ENCODE assay signal across 21 mouse cellular contexts in the genomic region with DNA sequence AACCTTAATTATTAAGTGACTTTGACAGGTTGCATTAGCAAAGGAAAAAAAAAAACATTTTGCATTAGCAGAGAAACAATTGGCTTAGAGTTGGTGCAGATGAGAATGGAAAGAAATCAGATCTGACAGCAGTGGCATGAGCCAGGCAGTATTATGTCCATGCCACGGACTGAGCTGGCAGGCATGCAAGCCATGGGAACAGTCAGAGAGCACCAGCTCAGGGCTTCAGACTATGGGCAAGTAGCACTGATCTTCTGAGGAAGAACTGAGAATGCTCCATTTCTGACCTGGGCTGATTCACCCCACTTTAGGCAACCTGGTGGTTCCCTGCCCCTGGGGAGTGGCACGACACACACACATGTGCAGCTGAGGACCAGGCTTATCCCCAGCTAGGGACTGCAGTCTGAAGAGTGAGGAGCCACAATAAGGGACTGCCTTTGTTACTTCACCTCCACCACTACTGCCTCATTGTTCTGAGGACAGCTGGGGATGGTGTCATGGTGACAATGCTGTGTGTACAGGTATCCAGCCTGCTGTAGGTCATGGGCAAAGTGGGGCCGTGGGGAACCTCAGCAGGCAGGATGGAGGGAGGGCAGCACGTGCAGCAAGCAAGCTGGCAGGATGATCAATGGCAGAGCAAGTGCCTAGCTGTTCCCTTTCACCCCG.
DNase-seq lines count a peak whose midpoint lies in the region; ATAC-seq lines count a peak whose summit lies in the region.
"Had no signal": no experiment of that assay in that cellular context is flagged by ENCODE, and none has a peak within 500 bp of the region (broad histone marks: within the 10 kb centered on the region; RNA-seq: fewer than 3 reads in every experiment).

No protein-coding gene starts in this region.

- no peaks in the 10 kb centered on the region for H3K27me3 ChIP-seq in midbrain, embryonic 11.5 days (ENCODE audit: control insufficient read depth, insufficient read depth, low read length)
- H3K27me3 ChIP-seq in midbrain, embryonic 15.5 days (replicated peaks): no peaks in the 10 kb centered on the region
- no peaks in the 10 kb centered on the region for H3K27me3 ChIP-seq in hindbrain, embryonic 13.5 days
- H3K27me3 ChIP-seq in neural tube, embryonic 14.5 days (ENCODE audit: control insufficient read depth, insufficient read depth, low read length): no peaks in the 10 kb centered on the region
- H3K27me3 ChIP-seq: embryonic facial prominence, embryonic 15.5 days; limb, embryonic 13.5 days; liver, embryonic 12.5 days had no signal

- no peak for ATAC-seq in cerebellum, adult (ENCODE audit: insufficient number of reproducible peaks, low FRiP score, low TSS enrichment)
- peak; percentile 53; the same call in 1 of the 2 replicates for ATAC-seq in midbrain, embryonic 11.5 days (ENCODE audit: low FRiP score)
- no peak; the same call in 1 of the 2 replicates for ATAC-seq in midbrain, embryonic 15.5 days (replicated peaks)
- ATAC-seq in hindbrain, embryonic 13.5 days (ENCODE audit: low FRiP score): peak; percentile 59; the same call in 1 of the 2 replicates
- peak; percentile 49; the same call in 1 of the 2 replicates for ATAC-seq in neural tube, embryonic 14.5 days (ENCODE audit: low read depth)
- ATAC-seq: forebrain, embryonic 14.5 days; intestine, embryonic 16.5 days; liver, embryonic 12.5 days had no signal

- H3K27ac ChIP-seq in midbrain, embryonic 11.5 days (ENCODE audit: low read depth, low read length): no peak overlapping the region
- no peak overlapping the region for H3K27ac ChIP-seq in midbrain, embryonic 15.5 days
- H3K27ac ChIP-seq in hindbrain, embryonic 13.5 days: no peak overlapping the region
- H3K27ac ChIP-seq in neural tube, embryonic 14.5 days (ENCODE audit: low read depth, low read length): no peak overlapping the region
- H3K27ac ChIP-seq: embryonic facial prominence, embryonic 15.5 days; heart, embryonic 10.5 days; limb, embryonic 13.5 days; liver, embryonic 12.5 days had no signal

- H3K9ac ChIP-seq in midbrain, embryonic 11.5 days (ENCODE audit: low read length): no peak overlapping the region
- H3K9ac ChIP-seq in midbrain, embryonic 15.5 days: no peak overlapping the region
- H3K9ac ChIP-seq in hindbrain, embryonic 13.5 days: no peak overlapping the region
- no peak overlapping the region for H3K9ac ChIP-seq in neural tube, embryonic 14.5 days (replicated peaks; ENCODE audit: low read depth, low read length)
- H3K9ac ChIP-seq: embryonic facial prominence, embryonic 15.5 days; limb, embryonic 13.5 days; liver, embryonic 12.5 days had no signal

- peak; percentile 47 to 51 for DNase-seq in cerebellum, postnatal 10 days
- DNase-seq in midbrain, embryonic 11.5 days (ENCODE audit: low spot score, missing footprints): no peak
- no peak for DNase-seq in ovary, postnatal 14 days (ENCODE audit: low spot score)
- DNase-seq: adrenal gland, postnatal 25 days; cerebellum, postnatal 25 days; kidney, adult 9 months; kidney, postnatal 14 days; lung, adult 18-20 months; lung, postnatal 10 days; thymus, adult 18-20 months; thymus, postnatal 36 days had no signal

- H3K36me3 ChIP-seq in midbrain, embryonic 11.5 days (ENCODE audit: control insufficient read depth, insufficient read depth, low read length): no peaks in the 10 kb centered on the region
- H3K36me3 ChIP-seq in midbrain, embryonic 15.5 days (replicated peaks): no peaks in the 10 kb centered on the region
- no peaks in the 10 kb centered on the region for H3K36me3 ChIP-seq in hindbrain, embryonic 13.5 days
- no peaks in the 10 kb centered on the region for H3K36me3 ChIP-seq in neural tube, embryonic 14.5 days (ENCODE audit: control insufficient read depth, insufficient read depth, low read length)
- H3K36me3 ChIP-seq: embryonic facial prominence, embryonic 15.5 days; heart, embryonic 10.5 days; limb, embryonic 13.5 days; liver, embryonic 12.5 days had no signal

- 52% methylated on average over 5 of the region's 5 CpGs for WGBS in midbrain, embryonic 11.5 days
- WGBS in midbrain, embryonic 15.5 days: 41% methylated on average over 5 of the region's 5 CpGs
- WGBS in hindbrain, embryonic 13.5 days: 29% methylated on average over 5 of the region's 5 CpGs
- WGBS in neural tube, embryonic 14.5 days: 37% methylated on average over 5 of the region's 5 CpGs

- H3K4me1 ChIP-seq in midbrain, embryonic 11.5 days (ENCODE audit: control insufficient read depth, insufficient read depth, low read length): no peaks in the 10 kb centered on the region
- H3K4me1 ChIP-seq in midbrain, embryonic 15.5 days: no peaks in the 10 kb centered on the region
- H3K4me1 ChIP-seq in hindbrain, embryonic 13.5 days (replicated peaks): peaks cover 11% of the 10 kb centered on the region
- H3K4me1 ChIP-seq in neural tube, embryonic 14.5 days (ENCODE audit: control insufficient read depth, insufficient read depth, low read length): no peaks in the 10 kb centered on the region
- H3K4me1 ChIP-seq: embryonic facial prominence, embryonic 15.5 days; heart, embryonic 10.5 days; limb, embryonic 13.5 days; liver, embryonic 12.5 days had no signal

- H3K9me3 ChIP-seq in midbrain, embryonic 11.5 days (ENCODE audit: control insufficient read depth, low read length): no peaks in the 10 kb centered on the region
- H3K9me3 ChIP-seq in midbrain, embryonic 15.5 days: no peaks in the 10 kb centered on the region
- H3K9me3 ChIP-seq in hindbrain, embryonic 13.5 days: no peaks in the 10 kb centered on the region
- no peaks in the 10 kb centered on the region for H3K9me3 ChIP-seq in neural tube, embryonic 14.5 days (ENCODE audit: control insufficient read depth, low read length)
- H3K9me3 ChIP-seq: embryonic facial prominence, embryonic 15.5 days; heart, embryonic 10.5 days; limb, embryonic 13.5 days; liver, embryonic 12.5 days had no signal

- H3K4me3 ChIP-seq in midbrain, embryonic 11.5 days (ENCODE audit: low read depth, low read length): no peak overlapping the region
- no peak overlapping the region for H3K4me3 ChIP-seq in midbrain, embryonic 15.5 days
- no peak overlapping the region for H3K4me3 ChIP-seq in hindbrain, embryonic 13.5 days
- H3K4me3 ChIP-seq in neural tube, embryonic 14.5 days (ENCODE audit: low read depth, low read length): no peak overlapping the region
- H3K4me3 ChIP-seq: embryonic facial prominence, embryonic 15.5 days; heart, embryonic 10.5 days; limb, embryonic 13.5 days; liver, embryonic 12.5 days had no signal

- H3K4me2 ChIP-seq in midbrain, embryonic 11.5 days: no peak overlapping the region
- no peak overlapping the region for H3K4me2 ChIP-seq in midbrain, embryonic 15.5 days
- no peak overlapping the region for H3K4me2 ChIP-seq in hindbrain, embryonic 13.5 days
- H3K4me2 ChIP-seq in neural tube, embryonic 14.5 days (ENCODE audit: low read depth, low read length): no peak overlapping the region
- H3K4me2 ChIP-seq: embryonic facial prominence, embryonic 15.5 days; limb, embryonic 13.5 days; liver, embryonic 12.5 days had no signal

Comparison
In these comparisons a context has a peak if more than half of its experiments do, and no peak if none do; other contexts are left out.
1. ATAC-seq: peak in midbrain, embryonic 11.5 days (single experiment), hindbrain, embryonic 13.5 days (single experiment) and neural tube, embryonic 14.5 days (single experiment); none in cerebellum, adult (single experiment) and midbrain, embryonic 15.5 days (single experiment).
2. DNase-seq: peak in cerebellum, postnatal 10 days (2 of 2); none in midbrain, embryonic 11.5 days (single experiment) and ovary, postnatal 14 days (single experiment).